Mouse (Mus musculus): ENCODE measurements around the gene Cdk2.

DNA sequence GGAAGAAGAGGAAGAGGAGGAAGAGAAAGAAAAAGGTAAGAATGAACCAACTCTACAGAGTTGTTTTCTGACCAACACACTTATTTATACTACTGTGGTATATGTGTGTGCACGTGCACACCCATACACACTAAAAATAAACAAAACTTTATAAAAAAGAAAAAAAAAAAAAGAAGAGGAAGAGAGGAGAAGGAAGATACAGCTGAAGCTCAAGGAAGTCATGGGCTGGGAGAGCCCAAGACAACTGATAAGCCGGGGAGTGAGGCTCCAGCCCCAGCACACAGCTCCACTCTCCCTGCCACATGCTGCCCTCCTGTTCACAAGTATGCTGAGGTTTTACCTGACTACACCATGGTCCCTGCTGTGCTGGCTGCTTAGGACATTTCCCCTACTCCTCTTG is 35.5 kb upstream of the Cdk2 start:
- TF ChIP-seq POLR2A (IDR thresholded peaks at IDR 0.05; ENCODE audit: extremely low read depth, insufficient read depth, low read length) (no peak), CTCF (IDR thresholded peaks at IDR 0.05; ENCODE audit: extremely low read depth, insufficient read depth, low read length) (no peak)

All from cortical plate, adult 2 months (tissue).